Mouse (Mus musculus) liver, embryonic 16.5 days (tissue): Measurements from ENCODE around the gene Gm5129. TPM values are rescaled to one million over a fixed set of nuclear protein-coding genes. Genes with fewer than 3 reads are reported as not detected.

Source experiments
- ATAC-seq: fragments of 200-750 bp; cut with Nextera tagmentation; 2 replicates; pipeline ENCODE4 v1.8.0; 2017; ENCODE audit warnings: low read depth, mild to moderate bottlenecking, moderate number of reproducible peaks, moderate library complexity
- H3K27ac ChIP-seq: fragments of 300-500 bp; sonication (generic); 2 replicates; pipeline ENCODE4 v1.5.1; 2014; ENCODE audit warnings: mild to moderate bottlenecking, low read length
- H3K27me3 ChIP-seq: fragments of 300-500 bp; sonication (generic); 2 replicates; pipeline ENCODE4 v1.6.1; 2014; ENCODE audit warnings: low read depth, low read length, mixed read lengths; ENCODE audit not compliant: control insufficient read depth, insufficient read depth
- H3K36me3 ChIP-seq: fragments of 300-500 bp; sonication (generic); 2 replicates; pipeline ENCODE4 v1.6.1; 2014; ENCODE audit warnings: mild to moderate bottlenecking; ENCODE audit not compliant: control insufficient read depth, insufficient read depth
- H3K4me1 ChIP-seq: fragments of 300-500 bp; sonication (generic); 2 replicates; pipeline ENCODE4 v1.6.1; 2014; ENCODE audit warnings: low read depth, low read length, mixed read lengths; ENCODE audit not compliant: control insufficient read depth
- H3K4me2 ChIP-seq: fragments of 300-500 bp; sonication (generic); 2 replicates; pipeline ENCODE4 v1.6.1; 2014; ENCODE audit warnings: low read depth, low read length, mixed read lengths
- H3K4me3 ChIP-seq: fragments of 300-500 bp; sonication (generic); 2 replicates; pipeline ENCODE4 v1.5.1; 2014; ENCODE audit warnings: low read depth, mild to moderate bottlenecking, low read length
- H3K9ac ChIP-seq: fragments of 300-500 bp; sonication (generic); 2 replicates; pipeline ENCODE4 v1.6.1; 2014; ENCODE audit warnings: low read depth, low read length
- H3K9me3 ChIP-seq: fragments of 300-500 bp; sonication (generic); replicated peaks from 2 replicates; pipeline ENCODE4 v1.6.1; 2016; ENCODE audit warnings: low read length; ENCODE audit not compliant: control insufficient read depth
- WGBS: fragments of 180-500 bp; shearing (Covaris S2); extraction: QIAGEN DNeasy Blood & Tissue Kit; methylation state at CpG from one replicate; pipeline ENCODE4 v1.1.7; 2014; ENCODE audit not compliant: insufficient replicate concordance; 5-methylcytosine and 5-hydroxymethylcytosine counted together
- polyA plus RNA-seq: library from polyadenylated mRNA; unstranded; fragments of >200 nt; fragmentation: Nextera tagmentation; extraction: Ambion mirVana; gene quantifications from 2 replicates; pipeline ENCODE4 v1.2.1, GENCODE M21; 2015

Gene Gm5129
- polyA plus RNA-seq, 1 experiment from 2014 or later = not detected

- no peak for ATAC-seq
- Histone ChIP-seq H3K4me1 (no peaks in the 10 kb centered on the region), H3K4me2 (no peak overlapping the region), H3K27me3 (no peaks in the 10 kb centered on the region), H3K9ac (no peak overlapping the region), H3K27ac (no peak overlapping the region), H3K4me3 (no peak overlapping the region), H3K36me3 (no peaks in the 10 kb centered on the region), H3K9me3 (no peaks in the 10 kb centered on the region)
- 50% methylated on average over 2 of the region's 2 CpGs for WGBS
These were observed 36.1 kb downstream of the Gm5129 start for GRCm38 (mm10) chr5:29699520-29700202.

DNA sequence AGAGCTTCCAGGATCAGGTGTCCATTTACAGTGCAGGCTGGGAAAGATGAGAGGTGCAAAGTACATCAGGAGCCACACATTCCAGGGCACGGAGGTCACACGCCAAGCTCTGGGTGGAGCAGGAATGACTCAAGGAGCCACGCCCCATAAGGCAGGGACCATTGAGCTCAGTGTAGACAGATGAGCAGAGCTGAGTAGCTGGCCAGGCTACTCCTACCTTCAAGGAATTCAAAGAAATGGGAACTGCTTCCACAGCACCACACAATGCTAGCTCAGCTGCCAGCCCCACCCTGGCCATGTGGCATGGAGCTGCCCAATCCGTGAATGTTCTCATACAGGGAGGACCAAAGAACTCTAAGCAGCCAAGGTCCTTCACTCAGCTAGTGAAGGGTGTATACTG is 37.2 kb downstream of the Gm5129 start:
- H3K27me3 ChIP-seq = no peaks in the 10 kb centered on the region
- ATAC-seq = no peak
- no peak overlapping the region for H3K4me2 ChIP-seq
- H3K9ac ChIP-seq = no peak overlapping the region
- H3K27ac ChIP-seq = no peak overlapping the region
- H3K9me3 ChIP-seq = no peaks in the 10 kb centered on the region
- H3K4me3 ChIP-seq = no peak overlapping the region
- no peaks in the 10 kb centered on the region for H3K4me1 ChIP-seq
- no peaks in the 10 kb centered on the region for H3K36me3 ChIP-seq
- WGBS = 68% methylated on average over 4 of the region's 4 CpGs

DNA sequence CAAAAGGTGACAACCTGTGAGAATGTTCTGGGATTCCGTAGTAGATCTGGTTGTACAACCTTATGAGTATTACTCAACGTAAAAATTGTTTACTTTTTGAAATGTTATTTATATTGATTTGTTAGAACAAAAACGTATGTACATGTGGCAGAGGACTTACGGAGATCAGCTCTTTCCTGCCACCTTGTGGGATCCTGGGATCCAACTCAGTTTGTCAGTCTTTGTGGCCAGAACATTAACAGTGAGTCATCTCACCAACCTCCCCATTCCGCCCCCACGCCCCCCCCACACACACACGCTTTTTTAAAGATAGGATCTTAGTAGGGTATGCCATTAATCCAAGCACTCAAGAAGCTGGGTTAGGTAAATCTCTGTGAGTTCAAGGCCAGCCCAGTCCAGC is 47.4 kb downstream of the Gm5129 start:
- H3K4me2 ChIP-seq = no peak overlapping the region
- H3K9me3 ChIP-seq = no peaks in the 10 kb centered on the region
- ATAC-seq = no peak

DNA sequence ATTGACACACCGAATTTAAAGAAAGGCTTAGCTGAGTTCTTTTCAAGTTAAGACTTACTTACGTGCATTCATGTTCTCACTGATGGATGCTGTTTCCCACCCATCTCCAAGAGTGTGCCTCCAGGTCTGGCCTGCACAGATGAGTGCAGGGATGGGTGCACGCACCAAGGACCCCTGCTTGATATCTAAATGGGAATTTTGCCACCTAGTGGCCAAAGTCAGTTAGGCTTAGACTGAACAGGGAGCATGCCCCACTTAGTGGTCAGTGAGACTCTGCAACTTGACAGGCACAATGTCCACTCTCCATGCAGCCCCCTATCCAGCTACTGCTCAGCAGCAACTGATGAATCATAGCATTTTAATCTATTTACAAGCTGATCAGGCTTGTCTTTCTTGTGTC is 48.1 kb downstream of the Gm5129 start:
- Histone ChIP-seq H3K4me2 (no peak overlapping the region), H3K36me3 (no peaks in the 10 kb centered on the region), H3K27ac (no peak overlapping the region), H3K4me3 (no peak overlapping the region), H3K27me3 (no peaks in the 10 kb centered on the region), H3K9ac (no peak overlapping the region), H3K4me1 (no peaks in the 10 kb centered on the region), H3K9me3 (no peaks in the 10 kb centered on the region)
- no peak for ATAC-seq
- WGBS = 53% methylated on average over 3 of the region's 3 CpGs

More for the DNA sequence above, 47.4 kb downstream of the Gm5129 start:
- no peak overlapping the region for H3K4me3 ChIP-seq
- WGBS = 50% methylated on average over 7 of the region's 7 CpGs
- H3K9ac ChIP-seq = no peak overlapping the region
- no peaks in the 10 kb centered on the region for H3K36me3 ChIP-seq
- H3K27me3 ChIP-seq = no peaks in the 10 kb centered on the region
- no peak overlapping the region for H3K27ac ChIP-seq
- H3K4me1 ChIP-seq = no peaks in the 10 kb centered on the region

Other genes starting within 250 kb of the Gm5129 start
- 4.3 and 4.7 TPM in 2 replicates for gene Ube3c, start 166.7 kb downstream of the Gm5129 start, polyA plus RNA-seq
- gene Dnajb6, start 248 bp downstream of the Gm5129 start, polyA plus RNA-seq = 70.9 and 75.8 TPM in 2 replicates